In genomic region chr10:117552049-117552652, GRCm38 (mm10) we compare ENCODE assay signal across 27 mouse cellular contexts.
DNase-seq lines count a peak whose midpoint lies in the region; ATAC-seq lines count a peak whose summit lies in the region.
"Had no signal": no experiment of that assay in that cellular context is flagged by ENCODE, and none has a peak within 500 bp of the region (broad histone marks: within the 10 kb centered on the region; RNA-seq: fewer than 3 reads in every experiment).

No protein-coding gene starts in this region.

- H3K36me3 ChIP-seq in midbrain, embryonic 11.5 days (ENCODE audit: control insufficient read depth, insufficient read depth, low read length): no peaks in the 10 kb centered on the region
- no peaks in the 10 kb centered on the region for H3K36me3 ChIP-seq in midbrain, embryonic 14.5 days (ENCODE audit: control insufficient read depth, insufficient read depth, low read length)
- H3K36me3 ChIP-seq in limb, embryonic 15.5 days: no peaks in the 10 kb centered on the region
- H3K36me3 ChIP-seq: embryonic facial prominence, embryonic 13.5 days; embryonic facial prominence, embryonic 15.5 days; forebrain, embryonic 10.5 days; forebrain, embryonic 12.5 days; G1E had no signal

- no peak for ATAC-seq in midbrain, embryonic 11.5 days (ENCODE audit: low FRiP score)
- no peak for ATAC-seq in midbrain, embryonic 14.5 days (ENCODE audit: low FRiP score, low TSS enrichment)
- no peak for ATAC-seq in limb, embryonic 15.5 days (ENCODE audit: insufficient number of reproducible peaks, low FRiP score, low TSS enrichment, low read depth)
- ATAC-seq: activated CD4-positive, CD25-positive, alpha-beta regulatory T cell, adult 4 months; CD4-positive, CD25-positive, alpha-beta regulatory T cell, adult 4 months; forebrain, embryonic 14.5 days; forebrain, embryonic 16.5 days; Patski had no signal

- no peak overlapping the region for H3K27ac ChIP-seq in midbrain, embryonic 11.5 days (ENCODE audit: low read depth, low read length)
- H3K27ac ChIP-seq in midbrain, embryonic 14.5 days (replicated peaks; ENCODE audit: low read depth, low read length): no peak overlapping the region
- H3K27ac ChIP-seq in limb, embryonic 15.5 days: 0 out of 2 replicates have a peak overlapping the region, but pooled peaks have one; percentile 30
- H3K27ac ChIP-seq: embryonic facial prominence, embryonic 13.5 days; forebrain, embryonic 10.5 days; forebrain, embryonic 12.5 days had no signal

- H3K27me3 ChIP-seq in midbrain, embryonic 11.5 days (ENCODE audit: control insufficient read depth, insufficient read depth, low read length): no peaks in the 10 kb centered on the region
- no peaks in the 10 kb centered on the region for H3K27me3 ChIP-seq in midbrain, embryonic 14.5 days (ENCODE audit: control insufficient read depth, insufficient read depth, low read length)
- H3K27me3 ChIP-seq in limb, embryonic 15.5 days: no peaks in the 10 kb centered on the region
- H3K27me3 ChIP-seq: embryonic facial prominence, embryonic 13.5 days; embryonic facial prominence, embryonic 15.5 days; Patski had no signal

- H3K9ac ChIP-seq in midbrain, embryonic 11.5 days (ENCODE audit: low read length): no peak overlapping the region
- H3K9ac ChIP-seq in midbrain, embryonic 14.5 days (replicated peaks; ENCODE audit: low read length): no peak overlapping the region
- H3K9ac ChIP-seq in limb, embryonic 15.5 days: no peak overlapping the region
- H3K9ac ChIP-seq: embryonic facial prominence, embryonic 13.5 days; embryonic facial prominence, embryonic 15.5 days; forebrain, embryonic 12.5 days had no signal

- 92% methylated on average over 9 of the region's 9 CpGs for WGBS in midbrain, embryonic 11.5 days
- WGBS in midbrain, embryonic 14.5 days: 95% methylated on average over 9 of the region's 9 CpGs
- 88% methylated on average over 9 of the region's 9 CpGs for WGBS in limb, embryonic 15.5 days

- H3K9me3 ChIP-seq in midbrain, embryonic 11.5 days (ENCODE audit: control insufficient read depth, low read length): no peaks in the 10 kb centered on the region
- no peaks in the 10 kb centered on the region for H3K9me3 ChIP-seq in midbrain, embryonic 14.5 days (ENCODE audit: control insufficient read depth, low read length)
- H3K9me3 ChIP-seq in limb, embryonic 15.5 days: no peaks in the 10 kb centered on the region
- H3K9me3 ChIP-seq: embryonic facial prominence, embryonic 13.5 days; embryonic facial prominence, embryonic 15.5 days; forebrain, embryonic 10.5 days; forebrain, embryonic 12.5 days had no signal

- H3K4me2 ChIP-seq in midbrain, embryonic 11.5 days: no peak overlapping the region
- H3K4me2 ChIP-seq in midbrain, embryonic 14.5 days (ENCODE audit: low read length): no peak overlapping the region
- H3K4me2 ChIP-seq in limb, embryonic 15.5 days: no peak overlapping the region
- H3K4me2 ChIP-seq: embryonic facial prominence, embryonic 13.5 days; embryonic facial prominence, embryonic 15.5 days; forebrain, embryonic 12.5 days had no signal

- H3K4me3 ChIP-seq in midbrain, embryonic 11.5 days (ENCODE audit: low read depth, low read length): no peak overlapping the region
- H3K4me3 ChIP-seq in midbrain, embryonic 14.5 days (replicated peaks; ENCODE audit: low read depth, low read length): no peak overlapping the region
- H3K4me3 ChIP-seq in limb, embryonic 15.5 days: no peak overlapping the region
- H3K4me3 ChIP-seq: embryonic facial prominence, embryonic 13.5 days; embryonic facial prominence, embryonic 15.5 days; erythroblast, embryonic 14.5 days; forebrain, embryonic 10.5 days; forebrain, embryonic 12.5 days had no signal

- H3K4me1 ChIP-seq in midbrain, embryonic 11.5 days (ENCODE audit: control insufficient read depth, insufficient read depth, low read length): no peaks in the 10 kb centered on the region
- H3K4me1 ChIP-seq in midbrain, embryonic 14.5 days (ENCODE audit: control insufficient read depth, insufficient read depth, low read length): no peaks in the 10 kb centered on the region
- H3K4me1 ChIP-seq in limb, embryonic 15.5 days: peaks cover 34% of the 10 kb centered on the region; the same call in 1 of the 2 replicates
- H3K4me1 ChIP-seq: forebrain, embryonic 12.5 days had no signal

- peak; percentile 41 for DNase-seq in midbrain, embryonic 11.5 days (ENCODE audit: low spot score, missing footprints)
- DNase-seq in midbrain, embryonic 14.5 days: no peak
- peak; percentile 94 for DNase-seq in adipocyte (ENCODE audit: low spot score)
- DNase-seq in cerebellum, adult 9-10 months: no peak
- no peak for DNase-seq in layer of hippocampus, postnatal 25 days (ENCODE audit: extremely low spot score in 1 of 2, low spot score in 1 of 2)
- DNase-seq: adrenal gland, adult 2 months; adrenal gland, postnatal 10 days; adrenal gland, postnatal 25 days; B cell, adult 2 months; cerebellum, adult 11 months; cerebellum, adult 18-20 months; cerebellum, adult 9-11 months; cerebellum, postnatal 14 days; cerebellum, postnatal 36 days; embryo, embryonic 11 days had no signal

Comparison
In these comparisons a context has a peak if more than half of its experiments do, and no peak if none do; other contexts are left out.
1. DNase-seq: peak in midbrain, embryonic 11.5 days (single experiment) and adipocyte (single experiment); none in midbrain, embryonic 14.5 days (single experiment), cerebellum, adult 9-10 months (single experiment) and layer of hippocampus, postnatal 25 days (0 of 2).